Mouse (Mus musculus): Measurements from ENCODE around the gene Mb21d2.

Gene Mb21d2

GRCm38 (mm10) chr16:28863616-28864015 lies 65.9 kb downstream of the Mb21d2 start:
- DNase-seq (ENCODE audit: low read depth, low spot score), result no peak

- DNase-seq (ENCODE audit: low read depth, low spot score), result no peak
Measured at GRCm38 (mm10) chr16:28862093-28862492, 67.4 kb downstream of the Mb21d2 start.

GRCm38 (mm10) chr16:28859678-28860077 lies 69.8 kb downstream of the Mb21d2 start:
- DNase-seq (ENCODE audit: low read depth, low spot score), result no peak

GRCm38 (mm10) chr16:28859009-28859288 lies 70.5 kb downstream of the Mb21d2 start:
- DNase-seq (ENCODE audit: low read depth, low spot score), result no peak

- no peak for DNase-seq (ENCODE audit: low read depth, low spot score)
Measured at GRCm38 (mm10) chr16:28858210-28859008, 71.1 kb downstream of the Mb21d2 start.

GRCm38 (mm10) chr16:28851409-28851821 lies 78.1 kb downstream of the Mb21d2 start:
- DNase-seq (ENCODE audit: low read depth, low spot score), result no peak

GRCm38 (mm10) chr16:28850881-28851280 lies 78.6 kb downstream of the Mb21d2 start:
- no peak for DNase-seq (ENCODE audit: low read depth, low spot score)

- no peak for DNase-seq (ENCODE audit: low read depth, low spot score)
Measured at GRCm38 (mm10) chr16:28846123-28846522, 83.3 kb downstream of the Mb21d2 start.

- DNase-seq (ENCODE audit: low read depth, low spot score), result no peak
Measured at GRCm38 (mm10) chr16:28845336-28845735, 84.1 kb downstream of the Mb21d2 start.

GRCm38 (mm10) chr16:28841102-28841501 lies 88.4 kb downstream of the Mb21d2 start:
- DNase-seq (ENCODE audit: low read depth, low spot score), result no peak

GRCm38 (mm10) chr16:28840075-28840974 lies 89.1 kb downstream of the Mb21d2 start:
- DNase-seq (ENCODE audit: low read depth, low spot score), result peak; percentile 75

- DNase-seq (ENCODE audit: low read depth, low spot score), result peak; percentile 71
Measured at GRCm38 (mm10) chr16:28839575-28839974, 89.9 kb downstream of the Mb21d2 start.

- peak; percentile 55 for DNase-seq (ENCODE audit: low read depth, low spot score)
Measured at GRCm38 (mm10) chr16:28838016-28838415, 91.5 kb downstream of the Mb21d2 start.

- no peak for DNase-seq (ENCODE audit: low read depth, low spot score)
Measured at GRCm38 (mm10) chr16:28832085-28832635, 97.3 kb downstream of the Mb21d2 start.

GRCm38 (mm10) chr16:28829263-28829955 lies 100.1 kb downstream of the Mb21d2 start:
- no peak for DNase-seq (ENCODE audit: low read depth, low spot score)

GRCm38 (mm10) chr16:28824781-28825180 lies 104.7 kb downstream of the Mb21d2 start:
- no peak for DNase-seq (ENCODE audit: low read depth, low spot score)

GRCm38 (mm10) chr16:28821774-28822173 lies 107.7 kb downstream of the Mb21d2 start:
- no peak for DNase-seq (ENCODE audit: low read depth, low spot score)

- peak; percentile 56 for DNase-seq (ENCODE audit: low read depth, low spot score)
Measured at GRCm38 (mm10) chr16:28818749-28819285, 110.7 kb downstream of the Mb21d2 start.

GRCm38 (mm10) chr16:28813290-28813689 lies 116.2 kb downstream of the Mb21d2 start:
- peak; percentile 77 for DNase-seq (ENCODE audit: low read depth, low spot score)

GRCm38 (mm10) chr16:28809089-28809488 lies 120.4 kb downstream of the Mb21d2 start:
- peak; percentile 83 for DNase-seq (ENCODE audit: low read depth, low spot score)

- peak; percentile 71 for DNase-seq (ENCODE audit: low read depth, low spot score)
Measured at GRCm38 (mm10) chr16:28793115-28793514, 136.4 kb downstream of the Mb21d2 start.
